In the genomic region with DNA sequence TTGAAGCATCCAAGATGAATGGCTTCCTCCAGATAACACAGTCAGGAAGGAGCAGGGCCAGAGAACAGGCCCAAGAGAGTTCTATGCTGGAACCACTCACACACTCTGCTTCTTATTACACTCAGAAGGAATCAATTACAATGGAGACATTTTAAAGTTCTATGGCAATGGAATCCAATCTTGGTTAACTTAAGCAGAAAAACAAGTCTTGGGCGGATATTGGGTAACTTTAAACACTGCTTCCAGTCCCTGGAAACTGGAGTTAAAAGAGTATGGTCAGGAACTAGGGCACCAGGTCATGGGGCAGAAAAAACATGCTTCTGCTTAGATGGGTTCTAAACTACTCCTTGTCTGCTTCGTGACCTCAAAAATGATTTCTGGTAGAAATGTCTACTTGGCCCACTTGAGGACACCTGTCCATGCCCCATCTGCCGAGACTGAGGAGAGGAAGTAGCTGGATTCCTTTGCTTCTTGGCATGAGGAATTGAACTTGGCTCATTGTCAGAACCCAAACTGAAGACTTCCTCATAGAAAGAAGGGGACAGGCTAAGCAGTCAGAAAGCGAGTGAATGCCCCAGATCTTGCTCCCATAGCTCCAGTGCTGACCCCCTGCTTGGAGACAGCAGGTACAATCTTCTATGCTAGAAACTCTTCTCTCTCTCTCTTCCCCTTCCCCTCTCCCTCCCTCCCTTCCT, we compare ENCODE assay signal across 20 mouse cellular contexts.
DNase-seq lines count a peak whose midpoint lies in the region; ATAC-seq and TF ChIP-seq lines count a peak whose summit lies in the region.
"Had no signal": no experiment of that assay in that cellular context is flagged by ENCODE, and none has a peak within 500 bp of the region (broad histone marks: within the 10 kb centered on the region; RNA-seq: fewer than 3 reads in every experiment).

No protein-coding gene starts in this region.

- peak; percentile 61 to 63 for DNase-seq in cerebellum, postnatal 10 days
- peak; percentile 36 for DNase-seq in gastrocnemius, adult 2 months
- DNase-seq in gastrocnemius, postnatal 10 days, result no peak
- peak; percentile 8 to 22 for DNase-seq in kidney, postnatal 4 days
- DNase-seq in left cerebral cortex, postnatal 10 days (ENCODE audit: extremely low spot score in 1 of 2, low spot score in 2 of 2), result no peak
- DNase-seq: adrenal gland, postnatal 14 days; B cell, adult 2 months; cerebellum, adult 18-20 months; heart, postnatal 36 days had no signal

- no peak overlapping the region for H3K27ac ChIP-seq in gastrocnemius, adult 2 months
- H3K27ac ChIP-seq in kidney, embryonic 14.5 days (ENCODE audit: low read depth, low read length), result no peak overlapping the region
- H3K27ac ChIP-seq: forebrain, embryonic 12.5 days; hindbrain, embryonic 12.5 days had no signal

- H3K4me3 ChIP-seq in gastrocnemius, adult 2 months, result no peak overlapping the region
- H3K4me3 ChIP-seq in kidney, embryonic 14.5 days (ENCODE audit: low read length), result no peak overlapping the region
- H3K4me3 ChIP-seq: forebrain, embryonic 12.5 days; heart, embryonic 12.5 days; hindbrain, embryonic 12.5 days had no signal

- WGBS in kidney, embryonic 14.5 days, result 69% methylated on average over 4 of the region's 4 CpGs

- no peaks in the 10 kb centered on the region for H3K4me1 ChIP-seq in kidney, embryonic 14.5 days (ENCODE audit: control insufficient read depth, insufficient read depth, low read length)
- H3K4me1 ChIP-seq: forebrain, embryonic 12.5 days; hindbrain, embryonic 12.5 days had no signal

- H3K4me2 ChIP-seq in kidney, embryonic 14.5 days (replicated peaks; ENCODE audit: low read depth, low read length), result no peak overlapping the region
- H3K4me2 ChIP-seq: forebrain, embryonic 12.5 days; heart, embryonic 12.5 days; hindbrain, embryonic 12.5 days had no signal

- no peaks in the 10 kb centered on the region for H3K27me3 ChIP-seq in kidney, embryonic 14.5 days (ENCODE audit: control insufficient read depth, insufficient read depth, low read length)
- H3K27me3 ChIP-seq: forebrain, embryonic 12.5 days; heart, embryonic 12.5 days; hindbrain, embryonic 12.5 days had no signal

- H3K9me3 ChIP-seq in kidney, embryonic 14.5 days (ENCODE audit: control insufficient read depth, low read length), result peaks cover 5% of the 10 kb centered on the region; the same call in 1 of the 2 replicates
- H3K9me3 ChIP-seq: forebrain, embryonic 12.5 days; G1E had no signal

- intact Hi-C loops in gastrocnemius, adult 2 months (cut with DNase I), result no loop called here
- intact Hi-C loops in left cerebral cortex, postnatal 10 days (cut with DNase I), result no loop called here

- H3K9ac ChIP-seq in kidney, embryonic 14.5 days (ENCODE audit: low read depth, low read length), result no peak overlapping the region
- H3K9ac ChIP-seq: forebrain, embryonic 12.5 days; heart, embryonic 12.5 days; hindbrain, embryonic 12.5 days had no signal

- TF ChIP-seq CTCF in gastrocnemius, adult 2 months (IDR thresholded peaks at IDR 0.05), result no peak

- no peak for ATAC-seq in cerebellum, adult (ENCODE audit: insufficient number of reproducible peaks, low FRiP score, low TSS enrichment)
- ATAC-seq in kidney, embryonic 14.5 days (ENCODE audit: low FRiP score, low TSS enrichment), result no peak
- ATAC-seq: CD4-positive, CD25-positive, alpha-beta regulatory T cell, adult 4 months; forebrain, embryonic 16.5 days; hindbrain, embryonic 16.5 days; inflammation-experienced regulatory T-cells, adult 6 months; intestine, postnatal 0 days had no signal

- H3K36me3 ChIP-seq in kidney, embryonic 14.5 days (ENCODE audit: control insufficient read depth, insufficient read depth, low read length), result no peaks in the 10 kb centered on the region
- H3K36me3 ChIP-seq: forebrain, embryonic 12.5 days; G1E; heart, embryonic 12.5 days; hindbrain, embryonic 12.5 days had no signal

Comparison
In these comparisons a context has a peak if more than half of its experiments do, and no peak if none do; other contexts are left out.
1. DNase-seq: peak in cerebellum, postnatal 10 days (2 of 2), gastrocnemius, adult 2 months (single experiment) and kidney, postnatal 4 days (2 of 2); none in gastrocnemius, postnatal 10 days (single experiment) and left cerebral cortex, postnatal 10 days (0 of 2).